Mouse (Mus musculus) liver, embryonic 14.5 days (tissue): ENCODE measurements around the gene Cggbp1. TPM values are rescaled to one million over a fixed set of nuclear protein-coding genes. Genes with fewer than 3 reads are reported as not detected.

Experiments used
- ATAC-seq: fragments of 200-750 bp; cut with Nextera tagmentation; 2 replicates; pipeline ENCODE4 v1.8.0; 2017; ENCODE audit warnings: moderate number of reproducible peaks, mild to moderate bottlenecking, moderate library complexity; ENCODE audit not compliant: insufficient read depth
- DNase-seq, 3 experiments: peaks; one replicate each; pipeline ENCODE4 v3.0.0-alpha.2; 2012 to 2013; ENCODE audit warnings: low read depth in 3 of 3, low spot score in 3 of 3
- H3K27ac ChIP-seq: fragments of 300-500 bp; sonication (generic); 2 replicates; pipeline ENCODE4 v1.5.1; 2014; ENCODE audit warnings: moderate library complexity, mild to moderate bottlenecking, control low read depth, inconsistent platforms
- H3K27me3 ChIP-seq: fragments of 300-500 bp; sonication (generic); 2 replicates; pipeline ENCODE4 v1.6.1; 2014; ENCODE audit warnings: mild to moderate bottlenecking, low read length, moderate library complexity; ENCODE audit not compliant: control insufficient read depth, insufficient read depth
- H3K36me3 ChIP-seq: fragments of 300-500 bp; sonication (generic); replicated peaks from 2 replicates; pipeline ENCODE4 v1.6.1; 2014; ENCODE audit warnings: low read depth; ENCODE audit not compliant: control insufficient read depth, insufficient read depth
- H3K4me1 ChIP-seq, 2 experiments: fragments of 200-500 bp in 1 of 2; fragments of 300-500 bp in 1 of 2; sonication (generic) in 1 of 2; replicated peaks; 2 replicates each; pipeline ENCODE4 v1.6.1; 2012 to 2014; ENCODE audit warnings: antibody characterized with exemption in 1 of 2, inconsistent platforms in 1 of 2, low read length in 1 of 2; ENCODE audit not compliant: control insufficient read depth in 2 of 2, insufficient read depth in 2 of 2
- H3K4me2 ChIP-seq: fragments of 300-500 bp; sonication (generic); 2 replicates; pipeline ENCODE4 v1.6.1; 2014; ENCODE audit warnings: low read depth, mild to moderate bottlenecking, control low read depth, moderate library complexity
- H3K4me3 ChIP-seq, 2 experiments: fragments of 200-500 bp in 1 of 2; fragments of 300-500 bp in 1 of 2; sonication (generic) in 1 of 2; 2 replicates each; pipeline ENCODE4 v1.5.1; 2012 to 2014; ENCODE audit warnings: low read depth in 2 of 2, low read length in 2 of 2, mild to moderate bottlenecking in 2 of 2, control low read depth in 1 of 2, inconsistent platforms in 1 of 2, moderate library complexity in 1 of 2; ENCODE audit not compliant: insufficient read depth in 1 of 2
- H3K9ac ChIP-seq: fragments of 300-500 bp; sonication (generic); replicated peaks from 2 replicates; pipeline ENCODE4 v1.6.1; 2014; ENCODE audit warnings: mild to moderate bottlenecking, control low read depth, moderate library complexity
- H3K9me3 ChIP-seq: fragments of 300-500 bp; sonication (generic); 2 replicates; pipeline ENCODE4 v1.6.1; 2016; ENCODE audit warnings: low read length, mixed read lengths; ENCODE audit not compliant: control insufficient read depth
- CTCF ChIP-seq: IDR thresholded peaks from 2 replicates; pipeline ENCODE4 v1.5.1; 2016; ENCODE audit warnings: antibody characterized with exemption, low read depth, control low read depth
- EP300 ChIP-seq: IDR thresholded peaks from 2 replicates; pipeline ENCODE4 v1.6.1; 2016; ENCODE audit warnings: antibody characterized with exemption, low read depth
- WGBS: fragments of 180-500 bp; shearing (Covaris S2); extraction: QIAGEN DNeasy Blood & Tissue Kit; methylation state at CpG from one replicate; pipeline ENCODE4 v1.1.7; 2014; ENCODE audit not compliant: insufficient replicate concordance; 5-methylcytosine and 5-hydroxymethylcytosine counted together
- polyA plus RNA-seq, 2 experiments: library from polyadenylated mRNA; depleted of rRNA in 1 of 2; stranded (reverse) in 1 of 2; unstranded in 1 of 2; fragments of >200 nt; fragmentation: Nextera tagmentation in 1 of 2; extraction: Ambion mirVana in 1 of 2; gene quantifications; 2 replicates each; pipeline versions ENCODE4 v1.2.1 to v1.2.3; 2012 to 2014

The Cggbp1 gene
- 6.5 and 11.2 TPM in 2 replicates for polyA plus RNA-seq (2012; rRNA removed)
- polyA plus RNA-seq (2014; fragmentation: Nextera tagmentation; extraction: Ambion mirVana) = 26.0 and 27.8 TPM in 2 replicates

- ATAC-seq = peak; percentile 99
- H3K4me3 ChIP-seq = peak within 1 kb of the TSS; percentile 85 to 97
- peaks cover 21% of the 10 kb centered on the region for H3K36me3 ChIP-seq
- DNase-seq = peak; percentile 99 to 100 (median 99)
- H3K9ac ChIP-seq = peak within 1 kb of the TSS; percentile 92
- no peaks in the 10 kb centered on the region for H3K27me3 ChIP-seq
- no peaks in the 10 kb centered on the region for H3K9me3 ChIP-seq
- H3K27ac ChIP-seq = peak within 1 kb of the TSS; percentile 92
- peaks cover 0 to 7% of the 10 kb centered on the region in 2 experiments; a peak in 3 of 4 replicates for H3K4me1 ChIP-seq
- H3K4me2 ChIP-seq = peak within 1 kb of the TSS; percentile 92
- TF ChIP-seq EP300 = no peak
- TF ChIP-seq CTCF = no peak
- WGBS = under 1% methylated on average over 66 of the region's 85 CpGs
Observed at GRCm38 (mm10) chr16:64851563-64852362, at the start of gene Cggbp1, which contains the start of gene Zfp654. Gene Cggbp1, plus strand, starts transcription at chr16:64851996. Gene Zfp654, minus strand, starts transcription at chr16:64851652.

DNA sequence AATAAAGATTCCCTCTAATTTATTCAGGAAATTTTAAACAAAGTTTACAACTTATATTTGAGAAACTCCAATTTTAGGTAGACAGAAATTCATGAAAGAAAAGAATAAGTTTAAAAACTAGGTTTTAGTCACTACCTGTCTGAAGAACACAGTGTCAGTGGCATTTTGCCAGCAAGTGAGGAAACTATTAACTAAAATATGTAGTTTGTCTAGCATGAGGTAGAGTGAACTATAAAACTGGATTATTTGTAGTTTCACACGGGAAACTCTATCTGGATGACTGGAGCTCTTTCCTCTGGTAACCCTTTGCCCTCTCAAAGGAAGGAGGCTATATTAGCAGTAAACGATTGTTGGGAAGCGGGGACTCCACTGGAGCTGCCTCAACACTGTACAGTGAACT lies 48.8 kb upstream of the Cggbp1 start:
- no peaks in the 10 kb centered on the region for H3K27me3 ChIP-seq
- no peak overlapping the region for H3K4me3 ChIP-seq
- no peaks in the 10 kb centered on the region for H3K36me3 ChIP-seq
- no peaks in the 10 kb centered on the region for H3K9me3 ChIP-seq
- DNase-seq (no peak), ATAC-seq (no peak)
- no peak for TF ChIP-seq CTCF
- no peak for TF ChIP-seq EP300
- 72% methylated on average over 3 of the region's 3 CpGs for WGBS
- no peak overlapping the region for H3K9ac ChIP-seq
- H3K27ac ChIP-seq = no peak overlapping the region
- H3K4me1 ChIP-seq = no peaks in the 10 kb centered on the region; a peak in 1 of 4 replicates
- no peak overlapping the region for H3K4me2 ChIP-seq

- H3K27me3 ChIP-seq = no peaks in the 10 kb centered on the region
- no peaks in the 10 kb centered on the region for H3K9me3 ChIP-seq
- 70% methylated on average over 3 of the region's 3 CpGs for whole genome bisulfite sequencing
- H3K4me1 ChIP-seq = no peaks in the 10 kb centered on the region; a peak in 1 of 4 replicates
- H3K36me3 ChIP-seq = peaks cover 4% of the 10 kb centered on the region
- no peak for TF ChIP-seq CTCF
- TF ChIP-seq EP300 = no peak
- H3K27ac ChIP-seq = no peak overlapping the region
- DNase-seq (peak in 2 of 3 experiments; percentile 7 to 9), ATAC-seq (peak; percentile 43; the same call in 1 of the 2 replicates)
- no peak overlapping the region for H3K4me2 ChIP-seq
- no peak overlapping the region for H3K9ac ChIP-seq
- no peak overlapping the region for H3K4me3 ChIP-seq
Observed at GRCm38 (mm10) chr16:64817094-64817765, 34.6 kb upstream of the Cggbp1 start.

DNA sequence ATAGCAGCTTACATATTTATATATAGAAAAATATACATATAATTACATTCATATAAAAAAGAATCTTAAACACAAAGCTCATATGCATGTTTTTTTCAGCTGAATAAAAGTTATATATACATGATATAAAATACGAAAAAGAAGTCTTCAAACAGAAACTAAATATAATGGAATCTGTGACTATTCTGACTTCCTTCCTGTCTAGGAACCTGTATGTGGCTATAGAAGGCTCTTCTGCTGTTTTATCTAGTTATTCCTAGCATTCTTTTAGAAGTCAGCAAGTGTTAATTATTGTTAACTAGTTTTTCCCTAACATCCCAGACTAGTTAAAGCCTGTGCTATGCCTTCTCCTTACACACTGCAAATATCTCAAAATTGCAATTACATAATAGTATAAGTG lies 27.9 kb upstream of the Cggbp1 start:
- Histone ChIP-seq H3K36me3 (no peaks in the 10 kb centered on the region), H3K4me2 (no peak overlapping the region), H3K9me3 (no peaks in the 10 kb centered on the region), H3K4me3 (no peak overlapping the region), H3K9ac (no peak overlapping the region), H3K27me3 (no peaks in the 10 kb centered on the region), H3K4me1 (no peaks in the 10 kb centered on the region), H3K27ac (no peak overlapping the region)
- TF ChIP-seq EP300 (no peak), CTCF (no peak)
- DNase-seq = no peak
- no peak for ATAC-seq
- WGBS = 63% methylated on average over 1 of the region's 1 CpGs

GRCm38 (mm10) chr16:64824474-64824873 lies 27.3 kb upstream of the Cggbp1 start:
- WGBS = 78% methylated on average over 1 of the region's 1 CpGs

More at GRCm38 (mm10) chr16:64824474-64824873, 27.3 kb upstream of the Cggbp1 start:
- no peak for DNase-seq
- no peak for ATAC-seq
- Histone ChIP-seq H3K9ac (no peak overlapping the region), H3K4me1 (no peaks in the 10 kb centered on the region), H3K27me3 (no peaks in the 10 kb centered on the region), H3K4me3 (no peak overlapping the region), H3K4me2 (no peak overlapping the region), H3K36me3 (no peaks in the 10 kb centered on the region), H3K9me3 (no peaks in the 10 kb centered on the region), H3K27ac (no peak overlapping the region)
- no peak for TF ChIP-seq EP300
- no peak for TF ChIP-seq CTCF
